9 mouse cellular contexts compared by ENCODE assay signal in genomic region chr5:104333231-104333640, GRCm38 (mm10). TPM values are rescaled to one million over a fixed set of nuclear protein-coding genes. Genes with fewer than 3 reads are reported as not detected.
DNase-seq lines count a peak whose midpoint lies in the region; ATAC-seq and TF ChIP-seq lines count a peak whose summit lies in the region.
"Had no signal": no experiment of that assay in that cellular context is flagged by ENCODE, and none has a peak within 500 bp of the region (broad histone marks: within the 10 kb centered on the region; RNA-seq: fewer than 3 reads in every experiment).

No protein-coding gene starts in this region.

- TF ChIP-seq CTCF in MEL (IDR thresholded peaks at IDR 0.05 in 2 of 3, conservative IDR thresholded peaks at IDR 0.05 in 1 of 3; ENCODE audit: control insufficient read depth in 1 of 3, insufficient read depth in 1 of 3, low read depth in 2 of 3, low read length in 3 of 3, poor library complexity in 1 of 3, severe bottlenecking in 1 of 3) = peak; percentile 48 to 64 (median 61)
- peak; percentile 68 for TF ChIP-seq CTCF in liver, embryonic 14.5 days (IDR thresholded peaks at IDR 0.05; ENCODE audit: low read depth)

- H3K36me3 ChIP-seq in MEL (ENCODE audit: control insufficient read depth in 1 of 2, insufficient read depth in 2 of 2, low read length in 2 of 2) = no peaks in the 10 kb centered on the region
- H3K36me3 ChIP-seq in liver, embryonic 14.5 days (replicated peaks; ENCODE audit: control insufficient read depth, insufficient read depth, low read depth) = no peaks in the 10 kb centered on the region
- no peaks in the 10 kb centered on the region for H3K36me3 ChIP-seq in neural tube, embryonic 11.5 days (ENCODE audit: control insufficient read depth, insufficient read depth, low read length)

- TF ChIP-seq RAD21 in MEL (IDR thresholded peaks at IDR 0.05; ENCODE audit: low read depth, low read length) = peak; percentile 64

- no peaks in the 10 kb centered on the region for H3K79me2 ChIP-seq in MEL (ENCODE audit: control insufficient read depth, insufficient read depth, low read length, poor library complexity)

- ATAC-seq in liver, embryonic 14.5 days (ENCODE audit: insufficient read depth) = no peak
- peak; percentile 76 for ATAC-seq in neural tube, embryonic 11.5 days (ENCODE audit: insufficient read depth, low FRiP score, low TSS enrichment)
- ATAC-seq in inflammation-experienced regulatory T-cells, adult 6 months = no peak

- H3K4me2 ChIP-seq in liver, embryonic 14.5 days (ENCODE audit: low read depth) = no peak overlapping the region
- no peak overlapping the region for H3K4me2 ChIP-seq in neural tube, embryonic 11.5 days (ENCODE audit: low read depth)

- 30% methylated on average over 7 of the region's 7 CpGs for WGBS in liver, embryonic 14.5 days (ENCODE audit: insufficient replicate concordance)
- WGBS in neural tube, embryonic 11.5 days = 46% methylated on average over 7 of the region's 7 CpGs

- no peaks in the 10 kb centered on the region for H3K27me3 ChIP-seq in MEL (ENCODE audit: control insufficient read depth in 1 of 2, insufficient read depth in 2 of 2, low read length in 2 of 2)
- H3K27me3 ChIP-seq in liver, embryonic 14.5 days (ENCODE audit: control insufficient read depth, insufficient read depth, low read length) = no peaks in the 10 kb centered on the region
- no peaks in the 10 kb centered on the region for H3K27me3 ChIP-seq in neural tube, embryonic 11.5 days (ENCODE audit: control insufficient read depth, insufficient read depth, low read length)

- H3K4me1 ChIP-seq in MEL (ENCODE audit: control insufficient read depth in 1 of 2, insufficient read depth in 2 of 2, low read length in 2 of 2) = no peaks in the 10 kb centered on the region
- no peaks in the 10 kb centered on the region for H3K4me1 ChIP-seq in liver, embryonic 14.5 days (replicated peaks; ENCODE audit: control insufficient read depth in 2 of 2, insufficient read depth in 2 of 2, low read length in 1 of 2)
- no peaks in the 10 kb centered on the region for H3K4me1 ChIP-seq in neural tube, embryonic 11.5 days (ENCODE audit: control insufficient read depth, insufficient read depth, low read length)

- DNase-seq in 3134 (ENCODE audit: extremely low read depth, insufficient read length, low spot score) = peak; percentile 11
- peak; percentile 70 for DNase-seq in MEL (ENCODE audit: low read depth, low spot score)
- DNase-seq in cerebellum, postnatal 14 days = peak; percentile 60 to 73
- DNase-seq in gastrocnemius, postnatal 14 days = peak; percentile 35
- peak; percentile 71 for DNase-seq in kidney, adult 9 months
- peak in 2 of 3 experiments; percentile 10 to 14 for DNase-seq in liver, embryonic 14.5 days (ENCODE audit: low read depth in 3 of 3, low spot score in 3 of 3)
- peak; percentile 61 for DNase-seq in neural tube, embryonic 11.5 days (ENCODE audit: low spot score)

- no peak overlapping the region for H3K4me3 ChIP-seq in MEL (ENCODE audit: control insufficient read depth in 1 of 2, insufficient read depth in 1 of 2, low read depth in 2 of 2, low read length in 2 of 2)
- H3K4me3 ChIP-seq in liver, embryonic 14.5 days (ENCODE audit: insufficient read depth in 1 of 2, low read depth in 2 of 2, low read length in 2 of 2) = no peak overlapping the region
- no peak overlapping the region for H3K4me3 ChIP-seq in neural tube, embryonic 11.5 days (ENCODE audit: low read depth, low read length)

- no peak overlapping the region for H3K27ac ChIP-seq in MEL (ENCODE audit: control insufficient read depth, low read depth, low read length)
- H3K27ac ChIP-seq in liver, embryonic 14.5 days = no peak overlapping the region
- no peak overlapping the region for H3K27ac ChIP-seq in neural tube, embryonic 11.5 days (ENCODE audit: low read depth, low read length)

- TF ChIP-seq EP300 in MEL (IDR thresholded peaks at IDR 0.05; ENCODE audit: low read depth in 1 of 2, low read length in 2 of 2) = no peak
- no peak for TF ChIP-seq EP300 in liver, embryonic 14.5 days (IDR thresholded peaks at IDR 0.05; ENCODE audit: low read depth)

- no peaks in the 10 kb centered on the region for H3K9me3 ChIP-seq in MEL (replicated peaks; ENCODE audit: insufficient read depth, low read length)
- H3K9me3 ChIP-seq in liver, embryonic 14.5 days (ENCODE audit: control insufficient read depth, low read length) = no peaks in the 10 kb centered on the region
- H3K9me3 ChIP-seq in neural tube, embryonic 11.5 days (ENCODE audit: control insufficient read depth, low read length) = no peaks in the 10 kb centered on the region

- no peak overlapping the region for H3K9ac ChIP-seq in MEL (ENCODE audit: control insufficient read depth, low read depth, low read length, poor library complexity, severe bottlenecking)
- no peak overlapping the region for H3K9ac ChIP-seq in liver, embryonic 14.5 days (replicated peaks)
- H3K9ac ChIP-seq in neural tube, embryonic 11.5 days (ENCODE audit: low read length) = no peak overlapping the region

- intact Hi-C loops in gastrocnemius, postnatal 14 days (cut with DNase I; ENCODE audit: low total_unique reads) = loop anchor here (10.0 kb wide), 1 partner anchor 328 kb away; no protein-coding TSS in a partner anchor

- no peak for TF ChIP-seq POLR2A in MEL (IDR thresholded peaks at IDR 0.05; ENCODE audit: control insufficient read depth in 1 of 2, insufficient read depth in 1 of 2, low read depth in 1 of 2, low read length in 2 of 2, poor library complexity in 1 of 2)

TF ChIP-seq in MEL, 35 proteins besides CTCF, POLR2A, EP300 and RAD21:
- TF ChIP-seq POLR2AphosphoS2 (IDR thresholded peaks at IDR 0.05; ENCODE audit: low read length) = no peak
- TF ChIP-seq SMC3 (IDR thresholded peaks at IDR 0.05; ENCODE audit: low read depth, low read length) = peak; percentile 66
- no peak for TF ChIP-seq TCF12 (IDR thresholded peaks at IDR 0.05; ENCODE audit: low read depth, low read length)
- TF ChIP-seq USF2 (IDR thresholded peaks at IDR 0.05; ENCODE audit: borderline replicate concordance in 1 of 2, insufficient read depth in 1 of 2, low read depth in 1 of 2, low read length in 2 of 2) = no peak
- TF ChIP-seq CHD1 (IDR thresholded peaks at IDR 0.05; ENCODE audit: low read depth, low read length) = no peak
- peak; percentile 60 for TF ChIP-seq ZC3H11A (IDR thresholded peaks at IDR 0.05; ENCODE audit: low read depth, low read length)
- TF ChIP-seq SIN3A (IDR thresholded peaks at IDR 0.05; ENCODE audit: low read length) = no peak
- no peak for TF ChIP-seq BHLHE40 (IDR thresholded peaks at IDR 0.05; ENCODE audit: borderline replicate concordance, low read depth, low read length)
- TF ChIP-seq E2F4 (IDR thresholded peaks at IDR 0.05; ENCODE audit: borderline replicate concordance, low read depth, low read length) = no peak
- TF ChIP-seq USF1 (IDR thresholded peaks at IDR 0.05; ENCODE audit: low read depth, low read length) = no peak

RNA-seq across cellular contexts. Expression of gene Mepe, which starts 8.1 kb away (rescaled TPM):
- not detected in 2 replicates for total RNA-seq in MEL (2012; rRNA removed)
- not detected for polyA plus RNA-seq in MEL (2012; ENCODE audit: insufficient read depth in 1 of 2, insufficient read length in 2 of 2, low read depth in 1 of 2, low replicate concordance in 2 of 2, missing spikeins in 1 of 2)
- not detected for total RNA-seq in gastrocnemius, postnatal 14 days (2021)
- polyA plus RNA-seq in liver, embryonic 14.5 days (2012; rRNA removed) = not detected in 2 replicates
- polyA plus RNA-seq in liver, embryonic 14.5 days (2014; fragmentation: Nextera tagmentation; extraction: Ambion mirVana) = not detected in 2 replicates
- polyA plus RNA-seq in neural tube, embryonic 11.5 days (2014; fragmentation: Nextera tagmentation; extraction: Ambion mirVana) = not detected in 2 replicates
- not detected for polyA plus RNA-seq in inflammation-experienced regulatory T-cells, adult 6 months (2017; shearing (Covaris generic))
- polyA plus RNA-seq: small intestine, adult 2 months had no signal

RNA-seq across cellular contexts. Expression of gene Ibsp, which starts 34.3 kb away (rescaled TPM):
- total RNA-seq in MEL (2012; rRNA removed) = not detected in 2 replicates
- polyA plus RNA-seq in MEL (2012; ENCODE audit: insufficient read depth in 1 of 2, insufficient read length in 2 of 2, low read depth in 1 of 2, low replicate concordance in 2 of 2, missing spikeins in 1 of 2) = not detected
- total RNA-seq in gastrocnemius, postnatal 14 days (2021) = not detected
- polyA plus RNA-seq in liver, embryonic 14.5 days (2012; rRNA removed) = 0.02 TPM in 1 of 2 replicates, not detected in the other
- polyA plus RNA-seq in liver, embryonic 14.5 days (2014; fragmentation: Nextera tagmentation; extraction: Ambion mirVana) = 0.08 TPM in 1 of 2 replicates, not detected in the other
- not detected in 2 replicates for polyA plus RNA-seq in neural tube, embryonic 11.5 days (2014; fragmentation: Nextera tagmentation; extraction: Ambion mirVana)
- polyA plus RNA-seq in inflammation-experienced regulatory T-cells, adult 6 months (2017; shearing (Covaris generic)) = not detected
- polyA plus RNA-seq: small intestine, adult 2 months had no signal

Comparison
In these comparisons a context has a peak if more than half of its experiments do, and no peak if none do; other contexts are left out.
1. DNase-seq: peak in every context shown above with its lines; median percentile 71 in kidney, adult 9 months; 70 in MEL; 66 in cerebellum, postnatal 14 days; 61 in neural tube, embryonic 11.5 days; 35 in gastrocnemius, postnatal 14 days; 12 in liver, embryonic 14.5 days; 11 in 3134.